ENCODE assay signal across 16 mouse cellular contexts in genomic region chr17:56126175-56126574, GRCm38 (mm10). TPM values are rescaled to one million over a fixed set of nuclear protein-coding genes. Genes with fewer than 3 reads are reported as not detected.
"Had no signal": no experiment of that assay in that cellular context is flagged by ENCODE, and none has a peak within 500 bp of the region (broad histone marks: within the 10 kb centered on the region; RNA-seq: fewer than 3 reads in every experiment).

No protein-coding gene starts in this region.

- DNase-seq: gastrocnemius, postnatal 14 days; gastrocnemius, postnatal 36 days; heart, adult 18-20 months; heart, postnatal 10 days; kidney, adult 11 months; kidney, adult 2 months; kidney, adult 9 months; kidney, postnatal 14 days; kidney, postnatal 36 days; layer of hippocampus, adult 9-11 months; layer of hippocampus, postnatal 36 days; left cerebral cortex, postnatal 4 days had no signal

- ATAC-seq: hindbrain, postnatal 0 days; intestine, embryonic 16.5 days; liver, embryonic 12.5 days had no signal

RNA-seq across cellular contexts. Expression of gene Lrg1, which starts 4.4 kb away (rescaled TPM):
- total RNA-seq: left cerebral cortex, postnatal 4 days had no signal

RNA-seq across cellular contexts. Expression of gene Plin5, which starts 8.8 kb away (rescaled TPM):
- total RNA-seq: hematopoietic stem cell, adult 5-6 weeks had no signal

RNA-seq across cellular contexts. Expression of gene Plin4, which starts 16.6 kb away (rescaled TPM):
- total RNA-seq: hematopoietic stem cell, adult 5-6 weeks had no signal
